Mouse (Mus musculus): Measurements from ENCODE around the gene Phyhipl.
A peak's percentile ranks its signal among the peaks of the same experiment; 100 is the strongest.

The Phyhipl gene

GRCm38 (mm10) chr10:70655828-70656227 lies at the start of gene Phyhipl:
Phyhipl (minus strand) TSS chr10:70655965.
- DNase-seq (ENCODE audit: low read depth, low spot score) = no peak

DNA sequence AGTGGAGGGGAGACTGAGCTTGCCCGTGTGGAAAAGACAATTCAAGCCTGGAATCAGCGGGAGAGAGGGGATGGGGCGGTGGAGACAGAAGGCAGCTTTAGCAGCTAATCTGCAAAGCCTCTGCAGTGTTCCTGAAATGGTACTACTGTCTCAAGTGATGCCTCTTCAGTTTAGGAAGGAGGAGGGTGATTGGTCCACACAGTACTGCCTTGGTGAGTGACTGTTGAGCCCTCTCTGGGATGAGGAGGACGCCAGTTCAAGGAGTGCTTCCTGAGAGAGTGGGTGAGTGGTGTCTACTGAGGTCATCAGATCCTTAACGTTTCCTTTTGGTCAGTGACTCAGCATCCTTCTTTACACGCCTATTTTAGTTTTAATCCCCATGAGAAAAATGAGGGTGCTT lies 47.4 kb upstream of the Phyhipl start:
- DNase-seq (ENCODE audit: low read depth, low spot score) = no peak

GRCm38 (mm10) chr10:70699581-70699980 lies 43.8 kb upstream of the Phyhipl start:
- DNase-seq (ENCODE audit: low read depth, low spot score) = no peak

DNA sequence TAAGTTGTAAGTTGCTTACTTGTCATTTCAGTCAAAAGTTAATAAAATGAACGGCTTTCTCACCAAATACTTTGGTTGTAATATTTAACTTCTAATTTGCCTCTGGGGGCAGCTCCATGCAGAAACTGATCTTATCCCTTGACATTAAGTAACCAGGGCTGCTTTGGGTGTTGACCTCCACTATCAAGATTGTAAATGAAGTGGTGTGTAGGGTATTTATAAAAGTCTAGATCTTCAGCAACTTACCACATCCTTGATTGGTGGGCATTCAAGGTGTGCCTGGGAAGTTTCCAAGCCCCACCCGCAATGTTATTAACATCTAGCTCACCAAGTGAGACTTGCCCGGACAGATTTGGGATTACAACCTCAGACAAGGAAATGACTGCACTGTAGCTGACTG lies 42.2 kb upstream of the Phyhipl start:
- DNase-seq (ENCODE audit: low read depth, low spot score) = peak; percentile 43

- peak; percentile 17 for DNase-seq (ENCODE audit: low read depth, low spot score)
Observed at GRCm38 (mm10) chr10:70696748-70697585, 41.2 kb upstream of the Phyhipl start.

GRCm38 (mm10) chr10:70689346-70689745 lies 33.6 kb upstream of the Phyhipl start:
- no peak for DNase-seq (ENCODE audit: low read depth, low spot score)

- DNase-seq (ENCODE audit: low read depth, low spot score) = no peak
Observed at GRCm38 (mm10) chr10:70688881-70689280, 33.1 kb upstream of the Phyhipl start.

DNA sequence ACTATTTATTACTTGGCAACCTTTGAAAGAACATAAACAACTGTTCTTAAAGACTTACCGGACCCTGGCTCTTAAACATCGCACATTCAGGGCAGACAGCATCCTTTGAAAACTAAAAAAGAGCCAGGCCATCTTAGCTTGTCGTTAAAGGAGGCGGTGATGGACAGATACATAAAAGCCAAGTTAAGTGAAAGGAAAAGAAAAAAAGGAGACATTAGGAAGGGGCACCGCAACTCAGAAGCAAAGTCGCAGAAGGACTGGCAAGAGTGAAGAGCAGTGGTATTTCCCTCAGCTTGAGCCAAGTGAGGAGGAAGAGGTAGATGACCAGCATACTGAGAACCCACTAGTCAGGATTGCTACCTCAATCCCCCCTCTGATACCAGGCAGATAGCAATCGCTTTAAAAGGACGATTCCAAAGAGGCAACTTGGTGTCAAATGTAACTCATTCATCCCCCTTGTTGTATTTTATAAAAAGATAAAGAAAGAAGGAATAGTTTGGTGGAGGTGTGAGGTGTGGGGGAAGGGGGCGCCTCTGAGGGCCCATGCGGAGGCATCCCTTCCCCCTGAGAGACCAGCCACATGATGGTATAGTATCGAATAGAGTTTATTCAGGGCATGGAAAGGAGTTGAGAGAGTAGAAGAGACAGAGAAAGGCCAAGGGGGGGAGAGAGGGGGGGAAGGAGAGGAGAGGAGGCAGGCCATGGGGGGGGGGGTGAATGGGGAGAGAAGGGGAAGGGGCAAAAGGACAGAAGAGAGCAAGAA lies 31.4 kb upstream of the Phyhipl start:
- no peak for DNase-seq (ENCODE audit: low read depth, low spot score)

DNA sequence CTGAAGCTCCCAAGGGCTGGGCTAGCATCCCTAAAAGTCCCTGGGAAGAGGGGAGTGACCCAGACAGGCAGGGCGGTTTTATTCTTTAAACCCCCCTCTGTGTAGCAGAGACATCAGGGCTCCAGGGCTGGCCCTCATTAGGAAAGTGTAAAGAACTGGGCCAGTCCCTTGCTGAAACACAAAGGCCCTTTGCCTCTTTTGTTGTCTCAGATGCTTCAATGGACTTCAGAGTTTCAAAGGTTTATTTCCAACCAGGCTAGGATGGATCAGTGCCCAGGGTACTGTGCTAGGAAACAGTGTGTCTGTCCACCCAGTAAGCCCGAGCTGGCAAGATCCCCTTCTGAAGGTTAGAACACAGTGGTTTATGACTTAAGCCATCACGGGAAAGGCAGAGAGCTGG lies 30.7 kb upstream of the Phyhipl start:
- DNase-seq (ENCODE audit: low read depth, low spot score) = no peak

DNA sequence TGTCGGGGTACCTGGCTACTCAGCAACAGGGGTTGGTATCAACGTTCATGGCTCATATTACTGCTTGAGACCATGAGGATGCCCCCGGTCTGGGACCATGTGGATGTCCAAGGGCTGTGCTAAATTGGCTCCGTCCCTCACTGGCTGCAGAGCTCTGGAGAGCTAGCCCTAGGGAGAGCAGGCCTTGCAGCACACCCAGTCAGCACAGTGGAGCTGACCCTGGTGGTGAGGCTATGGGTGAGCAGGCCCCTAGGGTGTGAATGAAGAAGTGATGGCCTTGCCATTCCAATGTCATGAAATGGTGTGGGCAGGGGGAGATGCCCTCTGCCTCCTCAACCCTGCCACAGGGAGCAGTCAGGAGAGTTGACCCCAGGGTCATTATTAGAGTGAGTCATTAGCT lies 27.7 kb upstream of the Phyhipl start:
- DNase-seq (ENCODE audit: low read depth, low spot score) = no peak

GRCm38 (mm10) chr10:70677946-70678345 lies 22.2 kb upstream of the Phyhipl start:
- DNase-seq (ENCODE audit: low read depth, low spot score) = no peak

DNA sequence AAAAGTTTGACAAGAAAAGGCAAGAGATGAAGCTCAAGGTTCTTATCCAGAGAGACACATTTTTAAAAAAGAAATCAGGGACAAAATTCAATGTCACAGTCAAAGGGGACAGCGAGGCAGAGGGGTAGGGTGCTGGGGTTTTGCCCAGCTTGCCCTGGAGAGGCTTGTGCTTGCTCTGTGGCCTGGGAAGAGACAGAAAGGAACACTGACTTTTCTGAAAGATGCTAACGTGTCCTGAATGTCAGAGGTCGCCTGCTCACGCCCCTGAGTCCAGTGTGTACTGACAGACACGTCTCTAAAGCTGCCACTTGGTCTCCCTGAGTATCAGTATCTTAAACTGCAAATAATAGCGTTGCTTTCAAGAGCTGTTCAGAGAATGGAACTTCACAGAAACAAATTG lies 507 bp upstream of the Phyhipl start:
- no peak for DNase-seq (ENCODE audit: low read depth, low spot score)

DNA sequence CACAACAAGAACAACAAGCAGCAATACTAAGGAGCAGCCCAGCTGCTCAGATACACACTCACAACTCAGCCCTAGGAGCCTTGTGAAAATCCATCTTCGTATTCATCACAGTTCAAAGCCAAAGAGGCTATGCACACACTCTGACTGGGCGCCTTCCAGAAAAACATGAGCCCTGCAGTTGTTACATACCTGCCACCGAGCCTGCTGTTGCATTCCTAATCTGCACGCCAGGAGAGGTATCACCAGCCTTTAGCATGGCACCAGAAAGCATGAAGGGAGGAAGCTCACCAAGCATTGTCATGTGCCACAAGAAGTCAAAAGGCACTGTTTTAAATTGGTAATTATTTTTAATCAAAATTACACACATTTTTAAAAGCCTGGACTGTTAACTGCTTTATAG lies 1.1 kb downstream of the Phyhipl start:
- no peak for DNase-seq (ENCODE audit: low read depth, low spot score)

DNA sequence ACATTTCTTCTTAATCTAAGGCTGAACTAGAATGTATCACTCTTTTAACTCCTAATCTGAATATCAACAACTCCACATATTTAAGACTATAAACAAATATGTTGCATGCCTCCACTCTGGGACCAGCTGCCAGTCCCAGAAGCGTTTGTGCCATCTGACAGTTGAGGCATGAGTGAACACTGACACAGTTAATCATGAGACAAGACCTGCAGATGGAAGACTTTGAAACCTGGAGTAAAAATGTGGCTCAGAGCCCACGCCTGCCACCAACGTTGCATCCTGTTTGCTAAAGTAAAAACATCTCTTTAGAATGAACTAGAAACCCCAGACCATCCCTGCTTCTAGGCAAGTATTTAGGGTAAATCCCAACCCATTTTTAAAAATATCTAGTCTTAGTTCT lies 1.6 kb downstream of the Phyhipl start:
- DNase-seq (ENCODE audit: low read depth, low spot score) = no peak

- no peak for DNase-seq (ENCODE audit: low read depth, low spot score)
Observed at GRCm38 (mm10) chr10:70651769-70652648, 3.8 kb downstream of the Phyhipl start.

DNA sequence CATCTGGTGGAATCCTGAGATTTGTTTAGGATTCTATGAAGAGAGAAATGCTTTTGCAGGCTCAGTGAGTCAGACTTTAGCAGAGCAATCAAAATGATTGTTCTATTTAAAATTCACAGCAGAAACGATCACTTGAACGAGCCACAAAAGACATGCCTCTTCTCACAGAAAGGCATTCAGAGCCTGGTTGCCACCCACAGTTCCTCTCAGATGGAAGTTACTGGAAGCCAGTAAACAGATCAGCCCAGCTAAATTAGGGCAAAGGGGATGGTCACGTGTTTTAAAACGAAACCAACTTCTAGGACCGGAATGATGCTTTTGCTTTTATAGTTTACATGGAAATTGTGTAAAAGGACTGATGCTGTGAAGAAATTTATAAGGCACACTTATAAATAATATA lies 6.9 kb downstream of the Phyhipl start:
- DNase-seq (ENCODE audit: low read depth, low spot score) = no peak

GRCm38 (mm10) chr10:70643131-70643530 lies 12.6 kb downstream of the Phyhipl start:
- DNase-seq (ENCODE audit: low read depth, low spot score) = no peak

DNA sequence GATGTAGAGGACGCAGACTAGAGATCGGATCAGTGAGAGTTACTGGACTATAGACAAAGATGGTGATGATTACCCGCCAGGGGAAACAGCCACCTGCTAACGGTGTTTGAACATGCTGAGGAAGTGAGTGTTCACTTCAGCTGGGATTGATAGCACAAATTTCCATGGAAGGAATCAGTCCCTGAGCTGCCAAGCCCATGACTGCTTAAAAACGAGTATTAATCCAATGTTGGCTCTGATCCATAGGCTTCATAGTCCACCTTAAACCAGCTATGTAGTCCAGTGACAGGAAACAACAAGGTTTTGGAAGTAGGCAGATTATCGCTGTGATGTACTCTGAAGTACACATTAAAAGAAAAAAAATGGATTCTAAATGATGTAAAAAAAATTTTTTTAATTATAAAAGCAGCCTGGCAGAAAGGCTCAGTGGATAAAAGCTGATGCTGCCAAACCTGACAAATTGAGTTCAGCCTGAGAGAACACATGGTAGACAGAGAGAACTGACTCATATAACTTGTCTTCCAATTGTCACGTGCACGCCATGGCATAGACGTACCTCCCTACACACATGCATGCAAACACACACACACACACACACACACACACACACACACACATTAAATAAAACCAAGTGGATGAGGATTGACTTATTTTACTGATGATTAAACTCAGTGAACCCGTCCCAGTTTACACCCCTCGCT lies 14.7 kb downstream of the Phyhipl start:
- DNase-seq (ENCODE audit: low read depth, low spot score) = no peak

DNA sequence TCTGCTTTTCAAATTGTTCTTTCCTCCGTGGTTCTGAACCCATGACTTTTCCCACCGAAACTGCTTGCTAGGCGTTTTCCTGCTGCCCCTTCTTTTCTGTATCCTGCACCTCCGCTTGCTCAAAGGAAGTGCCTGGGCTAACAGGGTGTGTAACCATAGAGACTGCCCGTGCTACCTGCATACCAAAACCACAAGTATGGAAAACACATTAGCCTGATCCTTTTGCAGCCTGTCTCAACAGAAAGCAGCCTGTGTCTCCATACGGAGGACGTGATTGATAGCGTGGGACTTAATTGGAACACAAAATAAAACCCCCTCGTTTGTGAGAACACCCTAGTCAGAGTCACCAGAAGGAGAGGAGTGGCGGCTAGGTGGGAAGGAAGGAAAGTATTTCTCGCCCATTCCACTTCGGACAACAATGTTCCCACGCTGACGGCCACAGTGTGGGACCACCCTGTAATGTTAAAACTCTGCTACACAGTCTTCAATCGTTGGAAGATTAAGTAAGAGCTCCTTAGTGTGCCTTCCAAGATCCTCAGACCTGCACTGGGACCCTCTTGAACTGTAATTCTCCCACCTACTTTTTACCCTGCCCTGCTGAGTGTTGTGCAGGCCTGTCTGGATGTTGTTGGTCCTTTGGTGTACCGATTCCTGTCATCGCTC lies 15.6 kb downstream of the Phyhipl start:
- DNase-seq (ENCODE audit: low read depth, low spot score) = no peak

DNA sequence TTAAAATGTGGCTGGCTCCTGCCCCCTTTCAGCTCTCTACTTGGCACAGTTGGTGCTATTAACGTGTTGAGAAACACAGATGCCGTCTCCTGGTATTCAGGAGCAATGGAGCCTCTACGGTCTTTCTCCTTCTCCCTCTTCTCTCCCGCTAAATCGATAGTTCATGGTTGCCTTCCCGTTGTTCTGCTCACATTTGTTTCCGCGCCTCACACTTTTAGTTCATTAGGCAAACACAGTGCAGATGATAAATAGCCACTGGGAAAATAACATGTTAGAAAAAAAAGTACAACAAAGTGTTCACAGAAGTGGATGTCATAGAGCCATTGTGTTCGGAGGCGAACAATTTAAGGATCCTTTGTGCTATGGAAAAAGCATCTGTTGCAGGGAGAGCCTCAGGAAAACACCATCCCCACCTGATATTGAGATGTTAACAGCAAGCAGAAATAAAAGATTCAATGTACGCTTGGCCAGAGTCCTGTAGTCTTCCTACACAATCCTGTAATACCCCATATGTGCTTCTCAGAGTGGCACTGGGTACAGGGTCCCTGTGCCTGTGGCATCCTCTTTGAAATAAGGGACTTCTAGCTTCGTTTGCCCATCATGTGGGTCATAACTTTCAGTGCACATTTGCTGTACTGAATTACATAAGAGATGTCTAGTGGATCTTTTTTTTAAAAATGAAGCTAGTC lies 18.0 kb downstream of the Phyhipl start:
- no peak for DNase-seq (ENCODE audit: low read depth, low spot score)

All from ES-CJ7 (cell line).